Mouse (Mus musculus) urinary bladder, postnatal 36 days (tissue): ENCODE results near the gene Olfr679.
"Not testable (repeated sequence)": the region's sequence is repeated elsewhere in the genome, so short reads cannot be mapped to it uniquely, and the experiment has no call there.

ENCODE experiments used
- DNase-seq, 2 experiments: peaks; one replicate each; pipeline ENCODE4 v3.0.0; 2022; ENCODE audit warnings: low spot score in 2 of 2, mixed read lengths in 1 of 2

Olfr679 gene

DNA sequence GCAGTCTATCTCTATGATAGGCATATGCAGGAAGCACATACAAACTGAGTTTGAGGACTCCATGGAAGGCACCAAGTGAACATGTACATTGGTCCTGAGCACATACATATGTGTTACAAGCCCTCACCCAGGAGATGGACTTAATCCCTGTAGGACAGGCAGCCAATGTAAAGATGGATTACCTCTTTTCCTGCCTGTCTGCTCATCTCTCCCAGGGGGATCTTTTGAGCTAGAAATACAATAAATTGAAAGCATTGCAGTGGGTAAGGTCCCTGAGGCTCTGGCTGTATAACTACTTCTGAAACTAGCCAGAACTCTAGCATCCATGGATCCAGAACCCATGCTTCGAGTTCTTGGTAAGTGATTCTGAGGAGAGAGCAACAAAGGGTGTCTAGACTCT is at the start of gene Olfr679:
TSS of gene Olfr679 (plus strand) at position 301 of the 400 bp plus-strand sequence.
- DNase-seq = no peak

DNA sequence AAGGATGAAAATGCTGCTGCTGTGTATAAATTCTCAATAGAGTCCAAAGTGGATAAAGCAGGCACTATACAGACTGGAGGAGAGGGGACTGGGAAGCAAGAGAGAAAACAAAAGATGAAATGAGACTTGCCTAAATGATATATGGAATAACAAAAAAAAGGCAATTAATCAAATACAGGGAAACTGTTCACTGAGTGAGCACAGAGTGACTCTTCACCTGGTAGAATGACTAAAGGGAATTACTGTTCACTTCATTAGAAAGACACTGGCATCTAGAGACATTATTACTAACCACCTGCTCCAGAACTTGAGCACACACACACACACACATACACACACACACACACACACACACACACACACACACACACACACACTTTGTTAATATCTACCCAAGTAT is 48.6 kb upstream of the Olfr679 start, which contains the start of gene Olfr676:
TSS of gene Olfr676 (plus strand) at position 301 of the 400 bp plus-strand sequence.
- no peak for DNase-seq

DNA sequence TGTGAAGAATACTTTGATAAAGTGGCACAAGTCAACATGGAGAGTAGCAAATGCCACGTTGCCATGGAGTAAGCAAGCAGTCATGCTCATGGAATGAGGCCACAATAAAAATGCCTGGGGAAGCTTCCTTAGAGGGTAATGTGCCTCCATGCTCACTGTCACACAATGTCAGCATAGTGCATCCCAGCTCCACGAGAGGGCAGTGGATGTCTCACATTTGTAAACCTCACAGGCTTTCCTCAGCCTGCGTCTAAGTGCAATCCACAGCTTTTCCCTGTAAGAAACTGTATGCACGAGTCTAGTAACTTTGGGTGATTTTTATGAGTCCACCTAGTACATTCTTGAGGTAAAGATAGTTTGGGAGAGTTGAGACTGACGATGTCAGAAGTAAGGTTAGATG is 47.2 kb upstream of the Olfr679 start:
- not testable (repeated sequence) for DNase-seq

DNA sequence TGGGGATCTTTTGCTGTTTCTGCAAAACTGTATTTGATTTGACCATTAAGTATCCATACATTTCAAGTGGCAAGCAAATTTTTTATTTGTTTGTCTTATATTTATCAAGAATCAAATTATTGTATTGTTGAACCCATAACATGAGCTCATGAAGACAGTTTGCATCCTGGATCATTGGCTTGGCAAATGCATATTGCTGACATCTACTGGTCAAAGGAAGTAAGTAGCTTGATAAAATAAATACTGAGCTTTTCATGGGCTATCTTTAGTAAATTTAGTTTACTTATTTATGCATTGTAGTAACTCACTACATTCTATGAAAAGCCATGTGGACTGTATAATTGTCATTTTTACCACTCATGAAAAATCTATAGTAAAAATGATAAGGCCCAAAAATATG is 22.1 kb upstream of the Olfr679 start:
- no peak for DNase-seq

DNA sequence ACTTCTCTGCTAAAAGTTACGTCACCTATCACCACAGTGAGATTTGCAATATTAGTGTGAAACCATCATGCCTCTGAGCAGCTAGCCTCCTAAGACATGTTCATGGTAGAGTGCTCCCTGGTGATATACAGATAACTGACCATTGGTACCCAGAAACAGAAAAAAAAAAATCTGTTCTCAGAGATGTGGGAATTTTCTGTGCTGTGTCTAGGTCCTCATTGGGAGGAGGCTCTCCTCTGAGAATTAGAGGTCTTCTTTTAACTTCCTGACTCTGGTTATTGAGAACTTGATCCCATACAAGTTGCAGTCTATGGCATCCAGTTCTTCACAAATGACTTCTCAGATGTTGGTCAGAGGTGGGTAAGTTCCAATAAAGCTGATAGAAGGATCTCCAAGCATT is 16.8 kb upstream of the Olfr679 start, which contains the start of gene Olfr678:
TSS of gene Olfr678 (plus strand) at position 301 of the 400 bp plus-strand sequence.
- DNase-seq = no peak

DNA sequence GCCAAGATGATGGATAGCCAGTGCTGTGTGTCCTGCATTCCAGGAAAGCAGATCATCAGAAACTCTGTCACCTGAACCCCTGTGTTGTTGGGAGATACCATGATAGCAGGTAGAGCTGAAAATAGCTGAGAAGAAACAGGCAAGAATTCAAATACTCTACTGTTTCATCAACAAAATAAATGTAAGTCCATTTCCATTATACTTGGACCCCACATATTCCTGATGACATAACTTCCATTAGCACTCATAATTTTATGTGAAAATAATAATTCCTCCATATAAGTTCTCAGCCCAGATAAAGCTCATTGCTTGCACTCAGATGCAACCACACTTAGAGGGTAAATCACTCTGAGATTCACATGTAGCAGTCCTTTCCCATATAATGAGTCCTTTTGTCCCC is 11.7 kb downstream of the Olfr679 start, which contains the start of gene Olfr680-ps1:
TSS of gene Olfr680-ps1 (minus strand) at position 101 of the 400 bp plus-strand sequence.
- DNase-seq = not testable (repeated sequence)

DNA sequence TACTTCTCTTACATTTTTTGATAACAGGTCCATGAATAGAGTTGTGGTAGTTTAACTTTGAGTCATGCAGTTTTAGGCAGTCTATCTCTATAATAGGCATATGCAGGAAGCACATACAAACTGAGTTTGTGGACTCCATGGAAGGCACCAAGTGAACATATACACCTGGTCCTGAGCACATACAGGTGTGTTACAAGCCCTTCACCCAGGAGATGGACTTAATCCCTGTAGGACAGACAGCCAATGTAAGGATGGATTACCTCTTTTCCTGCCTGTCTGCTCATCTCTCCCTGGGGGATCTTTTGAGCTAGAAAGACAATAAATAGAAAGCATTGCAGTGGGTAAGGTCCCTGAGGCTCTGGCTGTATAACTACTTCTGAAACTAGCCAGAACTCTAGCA is 35.5 kb downstream of the Olfr679 start, which contains the start of gene Olfr681:
TSS of gene Olfr681 (plus strand) at position 301 of the 400 bp plus-strand sequence.
- DNase-seq = no peak
